Mouse (Mus musculus): ENCODE data around the gene Phf21a.

DNA sequence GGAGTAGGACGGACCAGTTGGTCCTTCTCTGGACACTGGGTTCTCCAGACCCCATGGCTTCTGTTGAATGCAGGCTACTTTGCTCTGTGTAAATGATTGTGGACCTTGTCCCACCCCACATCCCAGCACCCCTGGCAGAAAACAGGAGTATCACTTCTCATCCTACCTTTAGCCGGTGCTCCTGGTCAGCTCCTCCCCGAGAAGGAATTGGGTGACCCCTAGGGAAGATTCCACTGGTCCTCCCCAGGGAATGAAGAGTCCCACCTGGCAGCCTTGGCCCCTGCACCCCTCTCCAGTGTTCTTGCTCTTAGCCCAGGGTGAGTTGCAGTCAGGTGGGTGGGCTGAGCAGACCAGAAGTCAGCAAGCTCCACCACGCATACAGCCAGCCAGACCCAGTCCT, 271.2 kb downstream of the Phf21a start:
- TF ChIP-seq CTCF (IDR thresholded peaks at IDR 0.05; ENCODE audit: low read depth) (no peak), EP300 (IDR thresholded peaks at IDR 0.05; ENCODE audit: low read depth) (no peak)
